Mouse (Mus musculus): Measurements from ENCODE around the gene Tprgl.
A peak's percentile ranks its signal among the peaks of the same experiment; 100 is the strongest.

The Tprgl gene

GRCm38 (mm10) chr4:154109850-154110243 lies 50.6 kb downstream of the Tprgl start:
- DNase-seq: no peak

- DNase-seq: peak; percentile 93 to 94
Measured at GRCm38 (mm10) chr4:154109216-154109849, 51.1 kb downstream of the Tprgl start.

Measured in cerebellum, postnatal 14 days (tissue).